Mouse (Mus musculus): ENCODE results near the gene Gpr150. TPM values are rescaled to one million over a fixed set of nuclear protein-coding genes. Genes with fewer than 3 reads are reported as not detected.

Gene Gpr150
- polyA plus RNA-seq, 1 experiment from 2014 or later = 5.9 TPM

Other genes with a start within 250 kb of the Gpr150 start
- gene Glrx, start 217.1 kb downstream of the Gpr150 start, polyA plus RNA-seq (2016; fragmentation: Nextera tagmentation; extraction: Ambion mirVana) = 21.6 and 23.0 TPM in 2 replicates
- 9.7 and 9.8 TPM in 2 replicates for gene Rhobtb3, start 113.1 kb downstream of the Gpr150 start, polyA plus RNA-seq (2016; fragmentation: Nextera tagmentation; extraction: Ambion mirVana)
- gene Spata9, start 89.8 kb downstream of the Gpr150 start, polyA plus RNA-seq (2016; fragmentation: Nextera tagmentation; extraction: Ambion mirVana) = 0.77 and 1.3 TPM in 2 replicates
- gene Rfesd, start 38.3 kb downstream of the Gpr150 start, polyA plus RNA-seq (2016; fragmentation: Nextera tagmentation; extraction: Ambion mirVana) = 230 and 231 TPM in 2 replicates
- gene Arsk, start 41.7 kb upstream of the Gpr150 start, polyA plus RNA-seq (2016; fragmentation: Nextera tagmentation; extraction: Ambion mirVana) = 2.8 and 3.3 TPM in 2 replicates
- 9.5 and 10.1 TPM in 2 replicates for gene Ttc37, start 41.7 kb upstream of the Gpr150 start, polyA plus RNA-seq (2016; fragmentation: Nextera tagmentation; extraction: Ambion mirVana)
- not detected in 2 replicates for gene Fam81b, start 248.1 kb upstream of the Gpr150 start, polyA plus RNA-seq (2016; fragmentation: Nextera tagmentation; extraction: Ambion mirVana)

All from liver, embryonic 12.5 days (tissue).